Mouse (Mus musculus) bone marrow, adult 2 months (tissue): ENCODE measurements around the gene Mtnr1b.

Experiments used
- CTCF ChIP-seq: fragments of 200-500 bp; IDR thresholded peaks from 2 replicates; pipeline ENCODE4 v1.5.1; 2011; ENCODE audit warnings: low read length, control low read depth; ENCODE audit not compliant: control insufficient read depth, insufficient read depth
- POLR2A ChIP-seq: fragments of 200-500 bp; IDR thresholded peaks from 2 replicates; pipeline ENCODE4 v1.6.1; 2011; ENCODE audit warnings: low read depth, mild to moderate bottlenecking, control low read depth, low read length, borderline replicate concordance; ENCODE audit not compliant: control insufficient read depth

GRCm38 (mm10) chr9:15786192-15786591 lies 88.2 kb downstream of the Mtnr1b start:
- TF ChIP-seq POLR2A (no peak), CTCF (no peak)
